Mouse (Mus musculus) gastrocnemius, postnatal 10 days (tissue): ENCODE results near the gene Dus1l. TPM values are rescaled to one million over a fixed set of nuclear protein-coding genes. Genes with fewer than 3 reads are reported as not detected.
A peak's percentile ranks its signal among the peaks of the same experiment; 100 is the strongest.
"Not testable (repeated sequence)": the region's sequence is repeated elsewhere in the genome, so short reads cannot be mapped to it uniquely, and the experiment has no call there.

Source experiments
- DNase-seq: peaks from one replicate; pipeline ENCODE4 v3.0.0; 2021; ENCODE audit warnings: mixed read lengths
- total RNA-seq, 2 experiments: library from RNA; stranded (reverse); gene quantifications; 2 replicates each; pipeline ENCODE4 v1.2.3; 2021

Dus1l gene
- total RNA-seq, 2 experiments from 2014 or later: 29.9 to 34.0 TPM

DNA sequence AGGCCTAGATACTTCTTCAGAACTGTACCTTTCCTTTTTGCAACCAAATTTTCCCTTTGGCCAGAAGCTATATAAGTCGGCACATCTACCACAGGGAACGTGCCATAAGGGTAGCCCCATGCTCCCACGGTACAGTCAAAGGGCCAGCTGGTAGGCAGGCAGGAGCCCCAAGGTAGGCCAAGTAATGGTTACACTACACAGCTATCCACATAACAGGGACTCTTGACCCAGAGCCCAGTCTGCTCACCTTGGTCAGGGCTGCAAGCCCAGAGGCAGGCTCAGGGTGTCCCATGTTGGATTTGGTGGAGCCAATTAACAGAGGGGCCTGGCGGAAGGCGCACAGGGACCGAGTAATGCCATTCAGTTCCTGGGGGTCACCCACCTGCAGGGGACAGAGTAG, 23.4 kb upstream of the Dus1l start:
- DNase-seq: no peak

DNA sequence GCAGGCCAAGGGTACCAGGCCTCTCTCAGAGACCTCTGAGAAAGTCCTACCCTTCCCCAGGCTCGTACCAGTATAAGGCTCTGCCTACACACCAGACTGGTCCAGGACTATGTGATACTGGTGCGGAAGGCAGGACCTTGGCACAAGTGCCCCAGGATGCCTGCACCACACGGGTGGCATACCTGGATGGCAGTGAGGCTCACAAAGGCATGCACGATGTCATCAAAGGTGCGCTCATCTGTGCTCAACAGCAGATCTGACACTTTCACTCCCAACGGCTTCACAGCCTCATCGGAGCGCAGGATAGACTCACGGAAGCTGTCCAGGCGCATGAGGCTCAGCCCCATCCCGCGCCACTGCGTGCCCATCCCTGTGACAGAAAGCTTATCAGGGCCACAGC, 22.0 kb upstream of the Dus1l start:
- DNase-seq: no peak

DNA sequence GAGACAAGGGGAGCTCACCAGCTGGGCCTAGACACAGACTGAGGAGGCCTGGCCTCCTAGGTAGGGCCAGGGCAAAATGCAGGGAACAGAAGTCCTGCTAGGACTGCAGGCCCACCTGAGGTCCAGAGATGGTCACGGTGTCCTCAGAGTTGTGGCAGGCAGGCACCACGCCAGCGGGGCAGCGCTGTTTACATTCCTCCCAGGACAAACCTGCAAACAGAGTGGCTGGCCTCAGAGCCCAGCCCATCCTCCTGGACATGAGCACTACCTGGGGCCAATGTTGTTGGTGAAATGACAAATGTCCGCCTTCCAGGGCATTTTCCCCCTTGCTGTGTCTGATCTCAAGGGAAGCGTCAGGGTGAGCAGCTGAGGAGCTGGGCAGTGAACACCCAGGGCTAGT, 21.2 kb upstream of the Dus1l start:
- DNase-seq: no peak

DNA sequence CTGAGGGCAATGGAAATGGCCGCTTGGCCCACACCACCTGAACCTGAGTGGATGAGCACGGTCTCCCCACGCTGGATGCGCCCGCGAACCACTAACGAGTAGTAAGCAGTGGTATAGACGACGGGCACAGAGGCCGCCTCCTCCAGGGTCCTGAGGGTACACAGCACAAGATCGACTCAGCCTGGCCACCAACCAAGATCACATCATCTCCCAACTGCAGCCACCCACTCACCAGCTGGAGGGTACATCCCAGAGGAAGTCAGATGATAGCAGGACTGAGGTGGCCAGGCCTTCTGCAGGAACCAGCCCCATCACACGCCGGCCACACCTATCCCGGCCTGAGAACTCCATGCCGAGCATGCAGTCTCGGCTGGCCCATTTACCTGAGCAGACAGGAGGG, 15.9 kb upstream of the Dus1l start:
- no peak for DNase-seq

GRCm38 (mm10) chr11:120808010-120808409, 11.8 kb upstream of the Dus1l start:
- DNase-seq: no peak

DNA sequence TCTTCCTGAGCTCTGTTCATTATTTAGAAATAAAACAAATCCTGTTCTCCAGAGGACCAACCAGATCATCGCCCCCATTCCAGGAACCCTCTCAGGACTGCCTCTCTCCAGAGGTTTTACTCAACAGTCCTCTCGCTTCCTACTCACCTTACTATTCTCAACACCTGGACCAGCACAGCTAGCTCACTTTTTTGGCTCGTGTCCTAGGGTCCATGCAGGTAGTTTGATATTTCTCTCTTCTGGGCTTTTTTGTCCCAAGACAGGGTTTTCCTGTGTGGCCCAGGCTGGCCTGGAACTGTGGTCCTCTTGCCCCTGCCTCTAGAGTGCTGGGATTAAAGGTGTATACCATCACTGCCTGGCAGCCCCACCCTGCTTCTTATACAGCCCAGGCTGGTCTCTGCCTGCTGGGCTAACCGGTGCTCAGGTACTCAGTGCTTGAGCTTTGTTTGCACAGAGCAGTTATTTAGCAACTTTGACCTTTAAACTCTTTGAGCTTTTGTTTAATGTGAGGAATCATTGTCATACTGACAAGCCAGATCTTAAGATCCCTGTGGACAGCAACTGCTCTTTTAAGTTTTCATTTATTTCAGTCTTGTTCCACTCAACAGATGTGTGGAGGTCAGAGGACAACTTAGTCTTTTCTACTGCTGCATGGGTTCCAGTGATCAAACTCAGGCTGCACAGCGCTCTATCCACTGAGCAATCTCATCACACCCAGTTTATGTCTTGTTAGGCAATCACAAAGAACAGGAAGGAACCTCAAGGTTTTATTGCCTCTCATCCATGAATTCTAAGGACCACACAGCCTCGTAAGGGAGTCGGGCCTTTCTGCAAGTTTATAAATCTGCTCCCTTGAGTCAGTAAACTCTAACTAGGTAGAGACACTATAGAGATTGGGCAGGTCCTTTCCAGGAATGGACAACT, 9.4 kb upstream of the Dus1l start:
- no peak for DNase-seq

DNA sequence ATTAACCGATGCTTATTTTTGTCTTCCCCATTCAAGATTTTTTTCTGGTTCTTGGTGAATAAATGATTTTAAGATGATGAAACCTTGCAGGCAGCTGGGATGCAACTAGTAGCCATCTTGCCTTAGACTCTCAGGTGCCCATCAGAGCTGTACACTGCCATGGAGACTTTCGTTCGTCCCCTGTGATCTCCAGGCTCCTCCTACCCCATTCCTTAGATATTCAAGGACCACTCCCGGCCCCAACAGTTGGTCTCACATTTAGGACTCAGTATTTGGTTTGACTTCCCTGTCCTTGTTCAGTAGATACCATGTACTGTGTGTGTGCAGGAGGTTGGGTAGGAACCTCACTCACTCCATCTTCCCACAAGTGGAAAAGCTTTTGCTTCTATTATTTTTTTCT, 8.6 kb upstream of the Dus1l start:
- no peak for DNase-seq

- no peak for DNase-seq
Measured at GRCm38 (mm10) chr11:120804274-120804673, 8.1 kb upstream of the Dus1l start.

- peak; percentile 91 for DNase-seq
Measured at GRCm38 (mm10) chr11:120800061-120800904, 4.1 kb upstream of the Dus1l start.

DNA sequence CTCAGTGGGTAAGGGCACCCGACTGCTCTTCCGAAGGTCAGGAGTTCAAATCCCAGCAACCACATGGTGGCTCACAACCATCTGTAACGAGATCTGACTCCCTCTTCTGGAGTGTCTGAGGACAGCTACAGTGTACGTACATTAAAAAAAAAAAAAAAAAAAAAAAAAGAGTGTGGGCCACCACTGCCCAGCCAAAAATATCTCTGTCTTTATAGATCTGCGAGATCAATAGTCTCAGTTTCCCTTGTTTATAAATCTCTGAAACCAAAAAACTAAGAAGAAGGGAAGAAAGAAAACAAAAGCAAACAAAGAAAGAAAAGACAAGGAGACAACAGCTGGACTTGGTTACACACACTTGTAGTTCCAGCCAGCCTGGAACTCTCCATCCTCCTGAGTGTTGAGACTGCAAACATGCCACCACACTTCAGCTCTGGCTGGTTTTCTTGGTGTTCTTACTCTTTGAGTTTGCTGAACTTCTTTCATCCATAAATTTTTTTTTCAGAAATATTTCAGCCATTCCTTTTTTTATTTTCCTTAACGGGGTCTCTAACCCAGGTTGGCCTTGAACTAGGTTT, 3.2 kb upstream of the Dus1l start:
- DNase-seq: no peak

- no peak for DNase-seq
Measured at GRCm38 (mm10) chr11:120798244-120798643, 2.0 kb upstream of the Dus1l start.

- DNase-seq: no peak
Measured at GRCm38 (mm10) chr11:120796614-120796946, 377 bp upstream of the Dus1l start.

- DNase-seq: no peak
Measured at GRCm38 (mm10) chr11:120792652-120793051, 3.6 kb downstream of the Dus1l start.

- DNase-seq: no peak
Measured at GRCm38 (mm10) chr11:120789810-120790209, 6.4 kb downstream of the Dus1l start.

DNA sequence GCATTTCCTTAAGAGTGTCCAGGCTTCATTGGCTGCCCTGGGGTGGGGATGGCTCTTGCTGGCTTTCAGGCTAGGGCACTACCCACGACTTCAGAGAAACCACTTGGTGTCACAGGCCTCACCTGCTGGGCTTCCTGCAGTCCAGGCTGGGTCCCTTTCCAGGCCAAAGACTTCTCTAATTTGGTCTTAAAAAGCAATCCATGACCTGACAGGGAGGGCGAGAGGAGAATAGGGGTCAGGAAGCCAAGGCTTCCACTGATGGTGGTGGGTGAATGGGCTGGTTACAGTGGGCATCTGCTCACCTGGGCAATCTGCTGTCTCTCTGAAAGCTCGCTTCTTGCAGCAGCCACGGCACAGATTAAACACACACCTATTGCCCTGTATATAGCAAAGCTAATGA, 6.8 kb downstream of the Dus1l start:
- DNase-seq: no peak

GRCm38 (mm10) chr11:120788460-120788859, 7.7 kb downstream of the Dus1l start:
- DNase-seq: not testable (repeated sequence)

DNA sequence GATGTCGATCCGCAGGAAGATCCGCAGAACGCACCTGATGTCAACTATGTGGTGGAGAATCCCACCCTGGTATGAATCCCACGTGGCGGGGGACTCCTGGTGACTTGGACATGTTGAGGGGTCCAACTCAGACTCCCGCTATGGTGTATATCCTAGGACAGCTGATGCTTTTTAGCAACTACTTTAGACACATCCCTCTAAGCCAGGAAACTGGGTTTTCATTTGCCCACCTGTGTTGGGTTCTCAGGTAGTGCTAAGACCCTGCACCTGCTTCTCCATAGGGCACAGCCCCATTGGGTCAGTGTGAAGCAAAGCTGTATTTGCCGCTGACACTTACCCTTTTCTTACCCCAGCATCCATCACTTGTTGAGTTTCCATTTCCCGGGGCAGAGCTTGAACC, 11.1 kb downstream of the Dus1l start:
- no peak for DNase-seq

GRCm38 (mm10) chr11:120784064-120784791, 12.0 kb downstream of the Dus1l start, which contains the start of the genes Rfng and Gps1:
Gene Rfng (minus strand): TSS chr11:120784207.
Gene Gps1 (plus strand): TSS chr11:120784272.
- DNase-seq: peak; percentile 83

DNA sequence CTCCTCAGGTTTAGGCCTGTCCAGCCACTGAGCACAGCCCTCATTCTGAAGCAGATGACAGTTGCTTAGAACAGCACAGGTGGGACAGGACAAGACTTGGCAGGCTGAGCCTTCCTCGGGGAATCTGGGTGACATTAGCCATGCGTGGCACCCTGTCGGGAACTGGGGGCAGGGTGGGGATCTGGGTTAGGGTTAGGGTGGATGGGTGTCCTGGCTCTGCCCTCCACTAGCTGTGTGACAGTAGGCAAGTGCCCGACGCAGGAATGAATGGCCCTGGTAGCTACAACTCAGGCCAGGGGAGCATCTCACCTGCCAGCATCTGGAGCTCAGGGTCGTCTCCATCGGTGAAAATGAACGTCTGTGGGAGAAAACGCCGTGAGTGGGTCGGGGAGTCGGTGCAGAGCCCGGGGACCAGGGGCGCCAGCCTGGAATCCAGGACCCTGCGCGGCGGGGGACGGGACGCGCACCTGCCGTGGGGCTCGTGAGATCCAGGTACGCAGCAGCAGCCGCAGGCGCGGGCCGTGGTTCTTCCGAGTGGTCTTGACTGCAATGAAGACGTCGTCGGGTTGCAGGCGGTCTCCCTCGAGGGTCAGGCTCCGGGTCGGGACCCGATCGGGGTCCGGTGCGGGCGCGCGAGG, 12.7 kb downstream of the Dus1l start:
- peak; percentile 31 for DNase-seq

GRCm38 (mm10) chr11:120781361-120781760, 14.8 kb downstream of the Dus1l start:
- DNase-seq: not testable (repeated sequence)

DNA sequence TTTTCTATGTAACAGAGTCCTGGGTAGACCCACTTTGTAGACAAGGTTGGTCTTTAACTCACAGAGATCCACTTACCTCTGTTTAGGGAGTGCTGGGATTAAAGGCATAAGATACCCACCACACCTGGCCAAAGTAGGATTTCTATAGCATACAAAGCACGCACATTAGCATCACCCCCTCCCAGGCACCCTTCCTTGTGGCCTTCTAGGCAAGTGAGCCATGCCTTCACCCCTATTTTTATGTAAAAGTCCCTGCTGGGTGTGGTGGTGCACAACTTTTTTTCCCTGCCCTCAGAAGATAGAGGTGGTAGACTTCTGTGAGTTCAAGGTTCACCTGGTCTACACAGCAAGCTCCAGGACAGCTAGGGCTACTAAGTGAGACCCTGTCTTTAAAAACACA, 16.3 kb downstream of the Dus1l start:
- no peak for DNase-seq

DNA sequence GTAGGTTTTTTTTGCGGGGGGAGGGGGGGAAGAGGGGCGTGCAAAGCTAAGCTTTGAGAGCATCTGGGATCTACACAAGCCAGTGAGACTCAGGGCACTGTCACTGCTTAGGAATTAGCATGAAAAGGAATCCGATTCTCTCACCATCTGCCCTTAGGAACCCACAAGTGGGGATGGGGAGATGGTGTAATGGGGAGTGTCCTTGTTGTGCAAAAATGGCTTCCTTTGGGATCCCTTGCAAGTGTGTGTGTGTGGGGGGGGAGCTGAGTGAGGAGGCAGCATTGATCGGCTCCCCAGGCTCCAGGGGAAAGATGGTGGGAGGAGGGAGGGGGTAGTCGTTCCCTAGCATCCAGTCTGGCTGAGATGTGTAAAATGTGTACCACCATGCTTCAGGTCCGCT, 19.1 kb downstream of the Dus1l start:
- peak; percentile 2 for DNase-seq
